Mouse (Mus musculus) liver, embryonic 13.5 days (tissue): ENCODE results near the gene Rplp2. TPM values are rescaled to one million over a fixed set of nuclear protein-coding genes. Genes with fewer than 3 reads are reported as not detected.

Experiments used
- ATAC-seq: fragments of 200-750 bp; cut with Nextera tagmentation; 2 replicates; pipeline ENCODE4 v1.8.0; 2017; ENCODE audit warnings: low read depth, mild to moderate bottlenecking, moderate number of reproducible peaks, moderate library complexity
- DNase-seq: peaks from one replicate; pipeline ENCODE4 v3.0.0; 2022
- H3K27ac ChIP-seq: fragments of 300-500 bp; sonication (generic); 2 replicates; pipeline ENCODE4 v1.5.1; 2015; ENCODE audit warnings: moderate library complexity, mild to moderate bottlenecking, inconsistent platforms
- H3K27me3 ChIP-seq: fragments of 300-500 bp; sonication (generic); 2 replicates; pipeline ENCODE4 v1.6.1; 2015; ENCODE audit warnings: mild to moderate bottlenecking, inconsistent platforms
- H3K36me3 ChIP-seq: fragments of 300-500 bp; sonication (generic); 2 replicates; pipeline ENCODE4 v1.6.1; 2015; ENCODE audit warnings: mild to moderate bottlenecking, inconsistent platforms
- H3K4me1 ChIP-seq: fragments of 300-500 bp; sonication (generic); replicated peaks from 2 replicates; pipeline ENCODE4 v1.6.1; 2015; ENCODE audit warnings: inconsistent platforms
- H3K4me2 ChIP-seq: fragments of 300-500 bp; sonication (generic); 2 replicates; pipeline ENCODE4 v1.6.1; 2015; ENCODE audit warnings: inconsistent platforms, mild to moderate bottlenecking, moderate library complexity
- H3K4me3 ChIP-seq: fragments of 300-500 bp; sonication (generic); replicated peaks from 2 replicates; pipeline ENCODE4 v1.5.1; 2015; ENCODE audit warnings: mild to moderate bottlenecking, inconsistent platforms
- H3K9ac ChIP-seq: fragments of 300-500 bp; sonication (generic); 2 replicates; pipeline ENCODE4 v1.6.1; 2015; ENCODE audit warnings: mild to moderate bottlenecking, inconsistent platforms
- H3K9me3 ChIP-seq: fragments of 300-500 bp; sonication (generic); replicated peaks from 2 replicates; pipeline ENCODE4 v1.6.1; 2016; ENCODE audit warnings: inconsistent platforms
- WGBS: fragments of 180-500 bp; shearing (Covaris S2); methylation state at CpG from one replicate; pipeline ENCODE4 v1.1.7; 2015; ENCODE audit not compliant: insufficient replicate concordance; 5-methylcytosine and 5-hydroxymethylcytosine counted together
- polyA plus RNA-seq: library from polyadenylated mRNA; unstranded; fragments of >200 nt; fragmentation: Nextera tagmentation; extraction: Ambion mirVana; gene quantifications from 2 replicates; pipeline ENCODE4 v1.2.1, GENCODE M21; 2015

The Rplp2 gene
- polyA plus RNA-seq, 1 experiment from 2014 or later, result 1,240 TPM

DNA sequence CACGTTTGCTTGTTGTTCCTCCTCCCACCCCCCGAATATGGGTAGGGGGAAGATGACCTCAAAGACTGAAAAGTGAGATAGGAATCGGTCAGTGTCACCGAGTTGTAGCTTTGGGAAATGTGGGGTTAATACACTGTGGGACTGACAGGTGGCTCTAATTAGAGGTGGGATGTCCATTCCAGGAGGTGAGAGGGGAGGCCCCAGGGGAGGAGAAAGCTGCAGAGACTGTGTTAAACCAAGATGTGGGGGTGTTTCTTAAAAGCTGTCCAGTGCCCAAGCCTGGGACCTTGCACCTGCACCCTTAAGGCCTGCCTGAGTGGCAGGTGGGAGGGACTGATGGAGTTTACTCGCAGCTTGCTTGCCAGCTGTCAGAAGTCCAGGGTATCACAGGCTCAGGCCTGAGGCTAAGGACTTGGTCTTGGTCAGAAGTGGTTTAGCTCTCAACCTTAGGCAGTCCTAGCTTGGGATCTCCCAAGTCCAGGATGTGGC is 15.2 kb downstream of the Rplp2 start:
- peak overlapping the region; percentile 54 for H3K4me3 ChIP-seq
- H3K27ac ChIP-seq, result no peak overlapping the region
- no peak for ATAC-seq
- H3K27me3 ChIP-seq, result peaks cover 83% of the 10 kb centered on the region
- H3K9ac ChIP-seq, result peak overlapping the region; percentile 64
- no peak for DNase-seq
- 17% methylated on average over 5 of the region's 5 CpGs for WGBS
- peak overlapping the region; percentile 71; the same call in 1 of the 2 replicates for H3K4me2 ChIP-seq
- peaks cover 55% of the 10 kb centered on the region for H3K4me1 ChIP-seq
- H3K9me3 ChIP-seq, result no peaks in the 10 kb centered on the region
- no peaks in the 10 kb centered on the region for H3K36me3 ChIP-seq

DNA sequence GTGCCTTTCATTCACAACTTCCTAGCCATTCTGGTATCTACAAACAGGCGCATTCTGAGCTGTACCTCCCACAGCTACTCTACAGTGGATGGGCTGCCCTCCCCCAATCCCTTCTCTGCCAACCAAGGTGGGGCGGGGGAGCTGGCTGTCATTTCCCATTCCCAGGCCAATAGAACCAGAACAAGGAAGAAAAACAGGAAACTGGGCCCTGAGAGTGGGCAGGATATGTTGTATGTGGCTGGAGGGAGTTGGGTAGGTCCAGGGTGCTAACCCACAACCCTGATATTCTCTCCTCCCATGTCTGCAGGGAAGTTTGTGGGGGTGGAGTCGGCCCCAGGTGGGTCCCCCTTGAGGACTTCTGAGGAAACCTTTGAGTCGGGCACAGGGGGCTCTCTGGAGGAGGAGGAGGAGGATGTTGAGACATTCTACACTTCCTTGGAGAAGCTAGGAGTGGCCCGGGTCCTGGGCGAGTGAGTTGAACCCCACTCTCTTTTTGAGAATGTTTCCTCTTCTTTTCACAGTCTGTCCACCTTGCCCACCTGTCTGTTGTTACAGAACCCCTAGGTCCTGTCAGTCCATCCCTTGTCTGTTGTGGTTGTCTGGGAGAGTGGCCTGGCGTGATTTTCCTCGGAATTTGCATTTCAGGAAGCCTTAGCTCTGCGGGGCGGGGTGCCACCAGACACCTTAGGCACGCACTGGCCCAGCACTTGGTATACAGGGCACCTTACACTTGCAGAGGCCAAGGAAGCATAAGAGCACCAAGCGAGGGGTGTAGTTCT is 16.8 kb downstream of the Rplp2 start:
- peak overlapping the region; percentile 14; the same call in 1 of the 2 replicates for H3K4me3 ChIP-seq
- peaks cover 78% of the 10 kb centered on the region for H3K27me3 ChIP-seq
- WGBS, result 24% methylated on average over 12 of the region's 12 CpGs
- DNase-seq (no peak), ATAC-seq (no peak)
- no peak overlapping the region for H3K9ac ChIP-seq
- H3K27ac ChIP-seq, result no peak overlapping the region
- peaks cover 62% of the 10 kb centered on the region for H3K4me1 ChIP-seq
- H3K4me2 ChIP-seq, result peak overlapping the region; percentile 46; the same call in 1 of the 2 replicates
- H3K36me3 ChIP-seq, result no peaks in the 10 kb centered on the region
- no peaks in the 10 kb centered on the region for H3K9me3 ChIP-seq

DNA sequence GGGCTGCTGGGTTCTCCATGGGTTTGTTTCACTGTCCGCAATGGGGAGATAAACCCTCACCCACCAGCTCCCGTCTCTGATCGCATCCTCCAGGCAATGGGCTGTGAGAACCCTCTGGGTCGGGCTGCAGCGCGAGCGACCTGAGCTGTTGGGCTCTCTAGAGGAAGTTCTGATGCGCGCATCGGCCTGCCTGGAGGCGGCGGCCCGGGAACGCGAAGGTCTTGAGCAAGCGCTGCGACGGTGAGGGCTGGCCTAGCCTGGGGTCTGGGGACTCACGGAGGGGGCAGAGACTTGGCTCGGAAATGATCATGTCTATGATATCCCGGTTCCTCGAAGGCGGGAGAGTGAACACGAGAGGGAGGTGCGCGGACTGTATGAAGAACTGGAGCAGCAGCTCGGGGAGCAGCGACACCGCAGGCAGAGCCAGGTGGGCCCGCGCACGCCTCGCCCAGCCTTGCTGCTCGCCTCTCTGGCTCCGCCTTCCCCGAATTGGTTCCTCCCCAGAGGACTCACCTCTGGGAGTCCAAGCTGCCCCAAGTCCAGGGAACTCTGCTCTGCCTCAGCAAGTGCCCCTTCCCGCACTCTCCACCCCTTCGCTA is 17.5 kb downstream of the Rplp2 start:
- no peak for ATAC-seq
- peak overlapping the region; percentile 26; the same call in 1 of the 2 replicates for H3K9ac ChIP-seq
- H3K27ac ChIP-seq, result no peak overlapping the region
- H3K4me2 ChIP-seq, result peak overlapping the region; percentile 46
- H3K9me3 ChIP-seq, result no peaks in the 10 kb centered on the region
- peaks cover 69% of the 10 kb centered on the region for H3K4me1 ChIP-seq
- H3K27me3 ChIP-seq, result peaks cover 72% of the 10 kb centered on the region
- peak overlapping the region; percentile 14 for H3K4me3 ChIP-seq
- no peak for DNase-seq
- WGBS, result 13% methylated on average over 38 of the region's 38 CpGs
- peaks cover 6% of the 10 kb centered on the region for H3K36me3 ChIP-seq

DNA sequence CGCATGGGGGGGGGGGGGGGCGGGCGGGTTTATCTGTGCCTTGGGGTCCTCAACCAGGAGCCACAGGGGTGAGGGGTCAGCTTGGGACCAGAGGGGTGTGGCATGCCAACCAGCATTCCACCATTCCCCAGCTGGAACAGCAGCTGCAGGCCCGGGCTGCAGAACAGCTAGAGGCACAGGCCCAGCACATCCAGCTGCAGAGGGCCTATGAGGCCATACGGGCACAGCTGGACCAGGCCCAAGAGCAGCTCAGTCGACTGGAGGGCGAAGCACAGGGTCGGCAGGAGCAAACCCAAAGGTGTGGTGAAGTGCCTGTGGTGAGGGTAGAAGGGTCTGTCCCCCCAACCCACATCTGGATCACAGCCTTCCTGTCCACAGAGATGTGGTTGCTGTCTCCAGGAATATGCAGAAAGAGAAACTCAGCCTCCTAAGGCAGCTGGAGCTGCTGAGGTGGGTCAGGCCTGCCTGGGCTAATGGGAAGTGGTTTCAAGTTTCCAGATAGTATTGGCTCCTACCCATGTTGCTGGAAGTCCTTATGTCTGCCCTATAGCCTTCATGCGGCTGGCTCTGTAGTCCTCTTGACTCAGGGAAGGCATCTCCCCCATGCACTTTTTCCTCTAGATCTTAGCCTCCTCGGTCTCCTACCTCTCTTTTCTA is 18.3 kb downstream of the Rplp2 start:
- ATAC-seq (no peak), DNase-seq (no peak)
- WGBS, result 52% methylated on average over 10 of the region's 10 CpGs
- H3K27ac ChIP-seq, result no peak overlapping the region
- H3K36me3 ChIP-seq, result peaks cover 15% of the 10 kb centered on the region
- peaks cover 63% of the 10 kb centered on the region for H3K27me3 ChIP-seq
- H3K9ac ChIP-seq, result no peak overlapping the region
- H3K4me2 ChIP-seq, result no peak overlapping the region
- no peak overlapping the region for H3K4me3 ChIP-seq
- no peaks in the 10 kb centered on the region for H3K9me3 ChIP-seq
- peaks cover 70% of the 10 kb centered on the region for H3K4me1 ChIP-seq

DNA sequence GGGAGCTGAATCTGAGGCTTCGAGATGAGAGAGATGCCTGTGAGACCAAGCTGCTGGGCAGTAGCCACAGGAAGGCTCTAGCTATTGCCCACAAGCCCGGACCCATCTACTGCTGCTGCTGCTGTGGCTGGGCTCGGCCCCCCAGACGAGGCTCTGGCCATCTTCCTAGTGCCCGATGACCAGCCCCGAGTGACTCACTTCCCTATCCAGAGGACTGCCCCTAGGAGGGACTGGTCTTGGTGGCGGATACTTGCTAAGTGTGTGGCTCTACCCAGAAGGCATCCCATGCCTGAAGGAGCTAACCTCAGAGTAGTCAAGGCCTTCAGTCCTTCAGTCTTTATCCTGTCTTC is 18.9 kb downstream of the Rplp2 start:
- WGBS, result 52% methylated on average over 7 of the region's 7 CpGs
- Histone ChIP-seq H3K4me1 (peaks cover 65% of the 10 kb centered on the region), H3K27me3 (peaks cover 58% of the 10 kb centered on the region), H3K4me2 (no peak overlapping the region), H3K9me3 (no peaks in the 10 kb centered on the region), H3K4me3 (no peak overlapping the region), H3K27ac (no peak overlapping the region), H3K36me3 (peaks cover 20% of the 10 kb centered on the region), H3K9ac (no peak overlapping the region)
- no peak for DNase-seq
- no peak for ATAC-seq

DNA sequence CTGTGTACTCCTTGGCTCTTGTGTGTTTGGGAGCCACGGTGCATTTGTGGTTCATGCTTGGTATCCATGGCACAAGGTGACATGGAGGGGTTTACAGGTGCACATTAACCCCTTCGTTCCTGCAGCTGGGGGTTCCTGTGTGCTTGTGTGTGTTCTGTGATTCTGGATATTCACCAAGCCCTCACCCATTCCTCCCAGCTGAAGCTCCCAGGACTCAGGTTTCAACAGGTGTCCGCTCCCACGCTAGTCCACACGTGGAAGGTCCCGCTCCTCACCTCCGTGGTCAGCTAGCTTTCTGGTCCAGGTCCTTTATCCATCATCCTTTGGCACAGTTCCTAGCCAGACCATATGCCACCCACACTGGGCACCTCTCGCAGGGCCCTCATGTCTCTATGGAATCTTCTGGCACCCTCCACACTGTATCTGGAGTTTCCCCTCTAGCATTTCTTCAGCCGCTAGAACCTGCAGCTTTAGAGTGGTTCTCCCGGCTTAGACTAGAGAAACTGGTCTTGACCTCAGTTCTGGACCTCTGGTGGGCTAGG is 19.5 kb downstream of the Rplp2 start:
- WGBS, result 56% methylated on average over 10 of the region's 10 CpGs
- Histone ChIP-seq H3K27ac (peak overlapping the region; percentile 85), H3K4me2 (peak overlapping the region; percentile 94), H3K4me3 (peak overlapping the region; percentile 81), H3K4me1 (peaks cover 62% of the 10 kb centered on the region), H3K9me3 (no peaks in the 10 kb centered on the region), H3K9ac (peak overlapping the region; percentile 83), H3K36me3 (peaks cover 26% of the 10 kb centered on the region), H3K27me3 (peaks cover 52% of the 10 kb centered on the region)
- no peak for ATAC-seq
- no peak for DNase-seq

DNA sequence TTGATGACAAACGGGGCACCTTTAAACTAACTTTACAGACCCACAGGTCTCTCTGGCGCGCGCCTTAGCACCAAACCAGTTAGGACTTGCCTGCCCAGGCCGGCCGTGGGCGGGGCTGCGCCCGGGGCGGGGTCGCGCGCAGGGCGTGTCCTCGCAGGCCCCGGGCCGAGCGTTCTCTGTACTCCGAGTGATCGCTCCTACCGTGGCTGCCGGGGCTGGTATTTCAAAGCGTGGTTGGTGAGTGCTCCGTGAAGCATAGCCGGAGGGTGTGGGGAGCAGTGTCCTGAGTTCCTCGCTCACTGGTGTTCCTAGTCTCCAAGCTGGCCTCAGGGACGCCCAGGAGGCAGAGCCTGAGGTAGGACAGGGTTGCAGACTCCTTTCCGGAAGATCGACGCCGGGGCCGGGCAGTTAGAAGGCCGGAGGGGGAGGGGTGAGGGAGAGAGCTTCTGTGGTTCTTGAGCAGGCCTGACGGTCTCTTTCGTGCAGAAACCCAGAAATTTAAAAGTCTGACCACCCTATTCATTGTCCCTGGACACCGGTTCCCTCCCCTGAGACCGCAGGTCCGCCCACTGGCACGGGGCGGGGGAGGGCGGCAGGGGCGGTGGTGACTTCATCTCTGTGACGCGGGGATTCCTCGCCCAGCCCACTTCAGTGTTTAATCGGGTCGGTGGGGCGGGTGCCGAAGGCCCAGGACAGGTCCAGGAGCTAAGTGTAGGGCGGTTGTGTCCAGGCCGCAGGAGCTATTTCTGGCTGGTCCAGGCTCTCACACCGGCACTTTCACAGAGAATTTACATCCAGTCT is 20.3 kb downstream of the Rplp2 start, which contains the start of gene Cd151:
Gene Cd151 (plus strand): TSS at position 163 of the 801 bp plus-strand sequence.
- Histone ChIP-seq H3K27me3 (peaks cover 44% of the 10 kb centered on the region), H3K4me2 (peak within 1 kb of the TSS; percentile 94), H3K9me3 (no peaks in the 10 kb centered on the region), H3K9ac (peak within 1 kb of the TSS; percentile 83), H3K4me3 (peak within 1 kb of the TSS; percentile 81), H3K4me1 (peaks cover 62% of the 10 kb centered on the region), H3K36me3 (peaks cover 32% of the 10 kb centered on the region), H3K27ac (peak within 1 kb of the TSS; percentile 85)
- DNase-seq (peak; percentile 91), ATAC-seq (peak; percentile 86)
- WGBS, result under 1% methylated on average over 52 of the region's 52 CpGs

DNA sequence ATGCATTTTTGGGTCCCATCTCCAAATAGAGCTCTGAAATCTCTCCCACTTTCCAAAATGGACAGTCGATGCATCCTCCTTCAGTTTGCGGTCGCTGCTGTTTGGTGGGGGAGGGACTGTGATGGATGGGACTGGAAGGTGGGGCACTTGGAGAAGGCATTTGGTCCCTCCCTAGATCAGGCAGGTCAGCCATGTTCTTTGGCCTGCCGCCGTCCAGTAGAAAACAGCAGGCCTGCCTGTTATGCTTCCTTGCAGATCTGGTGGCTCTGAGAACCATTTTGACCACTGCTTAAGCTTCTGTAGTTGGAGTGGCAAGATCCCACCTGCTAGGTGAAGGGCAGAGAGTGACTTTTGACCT is 21.0 kb downstream of the Rplp2 start:
- no peak for DNase-seq
- Histone ChIP-seq H3K36me3 (peaks cover 37% of the 10 kb centered on the region), H3K4me1 (peaks cover 67% of the 10 kb centered on the region), H3K4me2 (peak overlapping the region; percentile 94), H3K4me3 (peak overlapping the region; percentile 81), H3K27me3 (peaks cover 37% of the 10 kb centered on the region), H3K9ac (peak overlapping the region; percentile 83), H3K9me3 (no peaks in the 10 kb centered on the region), H3K27ac (peak overlapping the region; percentile 85)
- ATAC-seq, result no peak
- 23% methylated on average over 5 of the region's 5 CpGs for WGBS

DNA sequence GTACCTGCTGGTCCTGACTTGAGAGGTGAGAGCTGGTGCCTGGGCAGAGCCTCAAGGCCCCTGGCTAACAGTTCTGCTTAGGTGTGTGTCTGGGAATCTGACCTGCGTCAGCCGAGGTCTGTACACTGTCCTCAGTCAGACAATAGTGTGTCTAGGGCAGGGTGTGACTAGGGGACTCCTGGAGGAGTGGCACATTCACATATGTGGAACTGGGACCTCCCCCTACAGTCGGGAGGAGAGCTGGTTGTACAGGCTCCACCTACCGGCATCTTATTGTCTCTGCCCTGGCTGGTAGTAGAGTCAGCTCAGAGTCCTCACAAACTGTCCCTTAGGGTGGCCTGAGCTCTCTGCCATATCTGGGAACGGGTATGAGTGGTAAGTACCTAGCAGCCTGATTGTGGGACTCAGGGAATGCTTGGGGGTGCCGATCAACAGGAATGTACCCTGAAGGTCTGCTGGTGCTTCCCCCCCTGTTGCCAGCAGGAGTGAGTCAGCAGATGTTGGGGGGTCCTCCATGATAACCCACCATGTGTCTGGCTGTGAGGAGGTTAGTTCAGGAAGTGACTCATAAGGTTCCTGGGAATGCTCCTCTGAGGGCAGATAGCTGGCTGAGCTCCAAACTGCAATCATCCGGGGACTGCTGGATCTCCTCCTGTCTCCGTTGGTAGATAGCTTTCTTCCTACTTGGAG is 21.5 kb downstream of the Rplp2 start:
- H3K36me3 ChIP-seq, result peaks cover 37% of the 10 kb centered on the region
- DNase-seq, result peak; percentile 71
- peak overlapping the region; percentile 94 for H3K4me2 ChIP-seq
- H3K9ac ChIP-seq, result peak overlapping the region; percentile 83
- ATAC-seq, result peak; percentile 68
- peaks cover 72% of the 10 kb centered on the region for H3K4me1 ChIP-seq
- peak overlapping the region; percentile 81 for H3K4me3 ChIP-seq
- no peaks in the 10 kb centered on the region for H3K9me3 ChIP-seq
- peaks cover 32% of the 10 kb centered on the region for H3K27me3 ChIP-seq
- whole genome bisulfite sequencing, result 5% methylated on average over 8 of the region's 8 CpGs
- peak overlapping the region; percentile 85 for H3K27ac ChIP-seq

DNA sequence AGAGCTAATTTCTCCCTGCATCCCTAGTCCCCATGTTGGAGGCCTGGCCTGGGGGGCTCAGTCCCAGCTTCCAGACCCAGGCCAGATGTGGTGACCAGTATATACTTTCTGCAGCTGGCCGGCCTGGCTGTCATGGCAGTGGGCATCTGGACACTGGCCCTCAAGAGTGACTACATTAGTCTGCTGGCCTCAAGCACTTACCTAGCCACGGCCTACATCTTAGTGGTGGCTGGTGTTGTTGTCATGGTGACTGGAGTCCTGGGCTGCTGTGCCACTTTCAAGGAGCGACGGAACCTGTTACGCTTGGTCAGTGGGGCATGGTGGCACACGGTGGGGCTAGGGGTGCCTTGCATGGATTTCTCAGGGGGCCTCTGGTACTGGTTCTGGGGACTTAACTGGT is 22.2 kb downstream of the Rplp2 start:
- H3K4me1 ChIP-seq, result peaks cover 77% of the 10 kb centered on the region
- peaks cover 37% of the 10 kb centered on the region for H3K36me3 ChIP-seq
- H3K27me3 ChIP-seq, result peaks cover 25% of the 10 kb centered on the region
- peak overlapping the region; percentile 81 for H3K4me3 ChIP-seq
- no peak for DNase-seq
- peak overlapping the region; percentile 94 for H3K4me2 ChIP-seq
- no peaks in the 10 kb centered on the region for H3K9me3 ChIP-seq
- peak overlapping the region; percentile 85 for H3K27ac ChIP-seq
- H3K9ac ChIP-seq, result peak overlapping the region; percentile 83
- WGBS, result 72% methylated on average over 6 of the region's 6 CpGs
- no peak for ATAC-seq
